In the genomic region with DNA sequence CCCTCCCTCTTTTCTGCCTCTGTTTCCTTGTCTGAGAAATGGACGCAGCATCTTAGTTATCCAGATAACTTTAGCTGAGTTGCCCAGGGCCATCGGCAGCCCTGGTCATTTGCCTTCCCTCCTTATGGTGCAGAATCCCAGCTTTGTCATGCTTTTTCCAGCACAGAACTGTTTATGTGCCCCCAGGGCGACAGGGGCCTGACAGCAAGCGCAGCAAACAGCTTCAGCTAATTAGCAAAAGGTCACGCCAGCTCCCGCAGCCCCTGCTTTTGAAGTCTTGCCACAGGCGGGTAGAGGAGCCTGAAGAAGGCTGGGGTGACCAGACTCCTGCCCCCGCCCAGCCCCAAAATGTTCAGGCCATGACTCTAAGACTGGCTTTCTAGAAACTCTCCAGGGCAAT, we compare ENCODE assay signal across 19 mouse cellular contexts. TPM values are rescaled to one million over a fixed set of nuclear protein-coding genes. Genes with fewer than 3 reads are reported as not detected.
DNase-seq lines count a peak whose midpoint lies in the region; ATAC-seq and TF ChIP-seq lines count a peak whose summit lies in the region.
"Had no signal": no experiment of that assay in that cellular context is flagged by ENCODE, and none has a peak within 500 bp of the region (broad histone marks: within the 10 kb centered on the region; RNA-seq: fewer than 3 reads in every experiment).

No protein-coding gene starts in this region.

- no peak for DNase-seq in ES-E14 (ENCODE audit: low read depth, low spot score)
- DNase-seq in embryonic facial prominence, embryonic 14.5 days (ENCODE audit: low spot score) = no peak
- no peak for DNase-seq in heart, postnatal 36 days
- DNase-seq in kidney, postnatal 36 days = no peak
- DNase-seq: adrenal gland, postnatal 10 days; gastrocnemius, postnatal 14 days; left cerebral cortex, postnatal 4 days; liver, postnatal 0 days; thymus, adult 18-20 months had no signal

- H3K27me3 ChIP-seq in forebrain, embryonic 16.5 days (replicated peaks; ENCODE audit: control insufficient read depth, insufficient read depth, low read length) = no peaks in the 10 kb centered on the region
- peaks cover 9% of the 10 kb centered on the region; the same call in 1 of the 2 replicates for H3K27me3 ChIP-seq in forebrain, embryonic 12.5 days
- no peaks in the 10 kb centered on the region for H3K27me3 ChIP-seq in embryonic facial prominence, embryonic 14.5 days (replicated peaks; ENCODE audit: control insufficient read depth, insufficient read depth, low read length)
- H3K27me3 ChIP-seq in limb, embryonic 15.5 days = peaks cover 3% of the 10 kb centered on the region; the same call in 1 of the 2 replicates
- no peaks in the 10 kb centered on the region for H3K27me3 ChIP-seq in intestine, embryonic 16.5 days (replicated peaks; ENCODE audit: control insufficient read depth, insufficient read depth, low read length)
- H3K27me3 ChIP-seq: midbrain, embryonic 12.5 days had no signal

- in situ Hi-C loops in ES-E14 (cut with MboI; ENCODE audit: low sequenced_read_pairs in 2 of 2, unreplicated experiment in 2 of 2) = no loop called here

- H3K9ac ChIP-seq in forebrain, embryonic 16.5 days (replicated peaks; ENCODE audit: low read depth, low read length) = 0 out of 2 replicates have a peak overlapping the region, but pooled peaks have one; percentile 9
- H3K9ac ChIP-seq in forebrain, embryonic 12.5 days = no peak overlapping the region
- H3K9ac ChIP-seq in ES-E14 (ENCODE audit: insufficient read depth, low read depth, low read length, poor library complexity, severe bottlenecking) = peak overlapping the region; percentile 61
- H3K9ac ChIP-seq in embryonic facial prominence, embryonic 14.5 days (ENCODE audit: low read depth, low read length) = peak overlapping the region; percentile 23; the same call in 1 of the 2 replicates
- H3K9ac ChIP-seq in limb, embryonic 15.5 days = no peak overlapping the region
- H3K9ac ChIP-seq in intestine, embryonic 16.5 days (ENCODE audit: low read depth, low read length) = no peak overlapping the region
- H3K9ac ChIP-seq: liver, postnatal 0 days; midbrain, embryonic 12.5 days had no signal

- H3K27ac ChIP-seq in forebrain, embryonic 16.5 days (ENCODE audit: low read length) = no peak overlapping the region
- no peak overlapping the region for H3K27ac ChIP-seq in forebrain, embryonic 12.5 days
- H3K27ac ChIP-seq in ES-E14 (ENCODE audit: insufficient read depth, low read depth, low read length, poor library complexity, severe bottlenecking) = peak overlapping the region; percentile 27; the same call in 1 of the 2 replicates
- 0 out of 2 replicates have a peak overlapping the region, but pooled peaks have one; percentile 28 for H3K27ac ChIP-seq in embryonic facial prominence, embryonic 14.5 days (replicated peaks; ENCODE audit: low read depth, low read length)
- peak overlapping the region; percentile 72; the same call in 1 of the 2 replicates for H3K27ac ChIP-seq in limb, embryonic 15.5 days
- H3K27ac ChIP-seq in intestine, embryonic 16.5 days (ENCODE audit: low read length) = no peak overlapping the region
- H3K27ac ChIP-seq: kidney, postnatal 0 days; midbrain, embryonic 12.5 days had no signal

- 38% methylated on average over 8 of the region's 8 CpGs for WGBS in forebrain, embryonic 16.5 days
- WGBS in forebrain, embryonic 12.5 days = 44% methylated on average over 8 of the region's 8 CpGs
- 38% methylated on average over 8 of the region's 8 CpGs for WGBS in embryonic facial prominence, embryonic 14.5 days
- 23% methylated on average over 8 of the region's 8 CpGs for WGBS in limb, embryonic 15.5 days
- WGBS in intestine, embryonic 16.5 days = 75% methylated on average over 8 of the region's 8 CpGs

- no peak overlapping the region for H3K4me2 ChIP-seq in forebrain, embryonic 16.5 days (ENCODE audit: low read length)
- H3K4me2 ChIP-seq in forebrain, embryonic 12.5 days = no peak overlapping the region
- H3K4me2 ChIP-seq in embryonic facial prominence, embryonic 14.5 days (ENCODE audit: low read depth, low read length) = no peak overlapping the region
- no peak overlapping the region for H3K4me2 ChIP-seq in limb, embryonic 15.5 days
- H3K4me2 ChIP-seq in intestine, embryonic 16.5 days (ENCODE audit: low read depth, low read length) = no peak overlapping the region
- H3K4me2 ChIP-seq: heart, embryonic 11.5 days; midbrain, embryonic 12.5 days had no signal

- intact Hi-C loops in heart, postnatal 36 days (cut with DNase I) = no loop called here

- ATAC-seq in forebrain, embryonic 16.5 days = no peak
- ATAC-seq in forebrain, embryonic 12.5 days (ENCODE audit: low FRiP score) = no peak
- no peak for ATAC-seq in embryonic facial prominence, embryonic 14.5 days (ENCODE audit: low read depth)
- ATAC-seq in limb, embryonic 15.5 days (ENCODE audit: insufficient number of reproducible peaks, low FRiP score, low TSS enrichment, low read depth) = no peak
- no peak for ATAC-seq in intestine, embryonic 16.5 days
- ATAC-seq: forebrain, embryonic 14.5 days; intestine, postnatal 0 days; liver, postnatal 0 days had no signal

- H3K9me3 ChIP-seq in forebrain, embryonic 16.5 days (ENCODE audit: control insufficient read depth, low read length) = no peaks in the 10 kb centered on the region
- H3K9me3 ChIP-seq in forebrain, embryonic 12.5 days = no peaks in the 10 kb centered on the region
- H3K9me3 ChIP-seq in ES-E14 (ENCODE audit: control insufficient read depth, insufficient read depth, low read depth, low read length) = no peaks in the 10 kb centered on the region
- H3K9me3 ChIP-seq in embryonic facial prominence, embryonic 14.5 days (ENCODE audit: control insufficient read depth, low read length) = no peaks in the 10 kb centered on the region
- no peaks in the 10 kb centered on the region for H3K9me3 ChIP-seq in limb, embryonic 15.5 days
- no peaks in the 10 kb centered on the region for H3K9me3 ChIP-seq in intestine, embryonic 16.5 days (ENCODE audit: control insufficient read depth, low read length)
- H3K9me3 ChIP-seq: midbrain, embryonic 12.5 days had no signal

- H3K36me3 ChIP-seq in forebrain, embryonic 16.5 days (ENCODE audit: control insufficient read depth, insufficient read depth) = no peaks in the 10 kb centered on the region
- H3K36me3 ChIP-seq in forebrain, embryonic 12.5 days (replicated peaks) = no peaks in the 10 kb centered on the region
- no peaks in the 10 kb centered on the region for H3K36me3 ChIP-seq in ES-E14 (ENCODE audit: control insufficient read depth, insufficient read depth, low read length, poor library complexity, severe bottlenecking)
- no peaks in the 10 kb centered on the region for H3K36me3 ChIP-seq in embryonic facial prominence, embryonic 14.5 days (ENCODE audit: control insufficient read depth, insufficient read depth, low read length)
- no peaks in the 10 kb centered on the region for H3K36me3 ChIP-seq in limb, embryonic 15.5 days
- H3K36me3 ChIP-seq in intestine, embryonic 16.5 days (ENCODE audit: control insufficient read depth, insufficient read depth, low read length) = no peaks in the 10 kb centered on the region
- H3K36me3 ChIP-seq: midbrain, embryonic 12.5 days had no signal

- H3K4me1 ChIP-seq in forebrain, embryonic 16.5 days (replicated peaks; ENCODE audit: control insufficient read depth, insufficient read depth, low read length) = peaks cover 19% of the 10 kb centered on the region
- H3K4me1 ChIP-seq in forebrain, embryonic 12.5 days = peaks cover 29% of the 10 kb centered on the region
- H3K4me1 ChIP-seq in ES-E14 (ENCODE audit: control insufficient read depth in 2 of 2, insufficient read depth in 2 of 2, low read length in 2 of 2, poor library complexity in 1 of 2) = peaks cover 2 to 24% of the 10 kb centered on the region in 2 experiments; a peak in 2 of 4 replicates
- H3K4me1 ChIP-seq in embryonic facial prominence, embryonic 14.5 days (ENCODE audit: control insufficient read depth, insufficient read depth, low read length) = peaks cover 7% of the 10 kb centered on the region; the same call in 1 of the 2 replicates
- peaks cover 23% of the 10 kb centered on the region for H3K4me1 ChIP-seq in limb, embryonic 15.5 days
- H3K4me1 ChIP-seq in intestine, embryonic 16.5 days (ENCODE audit: control insufficient read depth, insufficient read depth, low read length) = peaks cover 6% of the 10 kb centered on the region

- H3K4me3 ChIP-seq in forebrain, embryonic 16.5 days (replicated peaks; ENCODE audit: low read length) = no peak overlapping the region
- no peak overlapping the region for H3K4me3 ChIP-seq in forebrain, embryonic 12.5 days (replicated peaks)
- peak overlapping the region in 1 of 2 experiments; percentile 5; a peak in 1 of 4 replicates for H3K4me3 ChIP-seq in ES-E14 (ENCODE audit: insufficient read depth in 1 of 2, low read depth in 1 of 2, low read length in 2 of 2, poor library complexity in 1 of 2, severe bottlenecking in 1 of 2)
- no peak overlapping the region for H3K4me3 ChIP-seq in embryonic facial prominence, embryonic 14.5 days (ENCODE audit: low read depth, low read length)
- H3K4me3 ChIP-seq in limb, embryonic 15.5 days = no peak overlapping the region
- H3K4me3 ChIP-seq in intestine, embryonic 16.5 days (ENCODE audit: low read length) = no peak overlapping the region
- H3K4me3 ChIP-seq: midbrain, embryonic 12.5 days had no signal

TF ChIP-seq in ES-E14, 5 proteins besides CTCF, POLR2A, EP300 and RAD21:
- no peak for TF ChIP-seq HCFC1 (IDR thresholded peaks at IDR 0.05; ENCODE audit: borderline replicate concordance, insufficient read depth, low read length)

RNA-seq across cellular contexts. Expression of a gene that starts 41.6 kb away (rescaled TPM):
- 2.4 and 3.2 TPM in 2 replicates for polyA plus RNA-seq in forebrain, embryonic 16.5 days (2015; fragmentation: Nextera tagmentation; extraction: Ambion mirVana)
- polyA plus RNA-seq in forebrain, embryonic 12.5 days (2016; fragmentation: Nextera tagmentation; extraction: Ambion mirVana) = 0.81 and 0.88 TPM in 2 replicates
- total RNA-seq in ES-E14 (2012; rRNA removed) = 0.53 and 1.1 TPM in 2 replicates
- 1.3 TPM in 2 replicates for polyA plus RNA-seq in embryonic facial prominence, embryonic 14.5 days (2014; fragmentation: Nextera tagmentation; extraction: Ambion mirVana)
- 1.2 and 1.3 TPM in 2 replicates for polyA plus RNA-seq in limb, embryonic 15.5 days (2015; fragmentation: Nextera tagmentation; extraction: Ambion mirVana)
- under 1 TPM; 0.08 to 0.38 TPM for total RNA-seq in heart, postnatal 36 days (2021)
- 0.16 and 0.17 TPM in 2 replicates for polyA plus RNA-seq in intestine, embryonic 16.5 days (2015; fragmentation: Nextera tagmentation; extraction: Ambion mirVana)
- total RNA-seq: MEL had no signal
- polyA plus RNA-seq: liver, postnatal 0 days had no signal

Comparison
In these comparisons a context has a peak if more than half of its experiments do, and no peak if none do; other contexts are left out.
1. H3K9ac ChIP-seq: peak in forebrain, embryonic 16.5 days (single experiment), ES-E14 (single experiment) and embryonic facial prominence, embryonic 14.5 days (single experiment); none in forebrain, embryonic 12.5 days (single experiment), limb, embryonic 15.5 days (single experiment) and intestine, embryonic 16.5 days (single experiment).
2. H3K27ac ChIP-seq: peak in ES-E14 (single experiment), embryonic facial prominence, embryonic 14.5 days (single experiment) and limb, embryonic 15.5 days (single experiment); none in forebrain, embryonic 16.5 days (single experiment), forebrain, embryonic 12.5 days (single experiment) and intestine, embryonic 16.5 days (single experiment).